Mouse (Mus musculus): Measurements from ENCODE around the gene Bicd1. TPM values are rescaled to one million over a fixed set of nuclear protein-coding genes. Genes with fewer than 3 reads are reported as not detected.
"Not testable (repeated sequence)": the region's sequence is repeated elsewhere in the genome, so short reads cannot be mapped to it uniquely, and the experiment has no call there.

The Bicd1 gene
- polyA plus RNA-seq, 1 experiment, result 1.0 TPM

DNA sequence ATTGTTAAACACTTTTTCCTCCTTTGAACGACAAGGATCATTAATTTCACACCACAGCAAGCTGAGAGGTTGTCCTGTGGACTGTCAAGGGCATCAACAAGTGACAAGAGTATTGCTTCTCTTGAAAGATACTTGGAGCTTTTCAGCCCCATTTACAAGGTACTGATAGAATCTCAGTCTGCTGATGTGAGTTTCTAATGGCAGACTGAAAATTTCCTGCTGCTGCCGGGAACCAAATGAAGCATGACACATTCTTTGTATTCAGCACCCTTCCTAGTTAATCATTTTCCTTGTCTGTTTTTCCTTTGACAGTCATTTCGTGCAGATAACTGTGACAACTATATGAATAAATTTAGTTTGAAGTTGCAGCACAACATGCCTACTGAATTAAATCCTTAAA lies 22.3 kb upstream of the Bicd1 start:
- Histone ChIP-seq H3K79me2 (ENCODE audit: control insufficient read depth, insufficient read depth) (no peaks in the 10 kb centered on the region), H3K4me3 (no peak overlapping the region), H3K4me2 (ENCODE audit: low read depth) (no peak overlapping the region), H3K27me3 (ENCODE audit: control insufficient read depth, insufficient read depth, insufficient read length) (no peaks in the 10 kb centered on the region), H3ac (ENCODE audit: control insufficient read depth, insufficient read length) (no peak overlapping the region), H3K36me3 (ENCODE audit: control insufficient read depth, insufficient read depth) (no peaks in the 10 kb centered on the region)
- TF ChIP-seq REST (IDR thresholded peaks at IDR 0.05; ENCODE audit: insufficient read depth, insufficient read length) (no peak), MAX (IDR thresholded peaks at IDR 0.05; ENCODE audit: low read depth) (no peak), E2F4 (IDR thresholded peaks at IDR 0.05; ENCODE audit: insufficient read depth) (no peak), CEBPB (IDR thresholded peaks at IDR 0.05; ENCODE audit: insufficient read depth, poor library complexity, severe bottlenecking) (no peak), USF1 (IDR thresholded peaks at IDR 0.05; ENCODE audit: low read depth) (no peak), POLR2AphosphoS2 (IDR thresholded peaks at IDR 0.05; ENCODE audit: insufficient read length, low read depth) (no peak), TCF3 (IDR thresholded peaks at IDR 0.05; ENCODE audit: insufficient read length, low read depth) (no peak), MYOD1 (IDR thresholded peaks at IDR 0.05; ENCODE audit: control insufficient read depth in 1 of 3, insufficient read length in 2 of 3, low read depth in 2 of 3) (no peak), SRF (IDR thresholded peaks at IDR 0.05; ENCODE audit: control insufficient read depth, insufficient read length, low read depth) (no peak), MYOG (IDR thresholded peaks at IDR 0.05; ENCODE audit: control insufficient read depth in 1 of 3, insufficient read depth in 1 of 3, insufficient read length in 2 of 3, low read depth in 2 of 3) (no peak), POLR2A (IDR thresholded peaks at IDR 0.05; ENCODE audit: insufficient read length, low read depth) (no peak), TCF12 (IDR thresholded peaks at IDR 0.05; ENCODE audit: insufficient read depth, poor library complexity, severe bottlenecking) (no peak)

DNA sequence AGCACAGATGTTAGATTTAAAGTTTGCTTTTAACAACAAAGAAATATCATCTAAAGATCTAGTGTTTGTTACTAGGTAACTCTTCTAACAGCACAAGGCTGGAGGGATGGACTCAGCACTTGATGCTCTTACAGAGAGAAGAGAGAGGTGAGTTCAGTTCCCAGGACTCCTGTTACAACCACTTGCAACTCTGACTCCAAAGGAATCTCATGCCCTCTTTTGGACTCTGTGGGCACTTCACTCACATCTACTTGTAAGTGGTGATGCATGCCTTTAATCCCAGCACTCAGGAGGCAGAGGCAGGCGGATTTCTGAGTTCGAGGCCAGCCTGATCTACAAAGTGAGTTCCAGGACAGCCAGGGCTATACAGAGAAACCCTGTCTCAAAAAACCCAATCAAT lies 19.1 kb upstream of the Bicd1 start:
- not testable (repeated sequence) for H3K27me3 ChIP-seq (ENCODE audit: control insufficient read depth, insufficient read depth, insufficient read length); H3K36me3 ChIP-seq (ENCODE audit: control insufficient read depth, insufficient read depth); H3K79me2 ChIP-seq (ENCODE audit: control insufficient read depth, insufficient read depth); H3ac ChIP-seq (ENCODE audit: control insufficient read depth, insufficient read length); H3K4me3 ChIP-seq; H3K4me2 ChIP-seq (ENCODE audit: low read depth)

DNA sequence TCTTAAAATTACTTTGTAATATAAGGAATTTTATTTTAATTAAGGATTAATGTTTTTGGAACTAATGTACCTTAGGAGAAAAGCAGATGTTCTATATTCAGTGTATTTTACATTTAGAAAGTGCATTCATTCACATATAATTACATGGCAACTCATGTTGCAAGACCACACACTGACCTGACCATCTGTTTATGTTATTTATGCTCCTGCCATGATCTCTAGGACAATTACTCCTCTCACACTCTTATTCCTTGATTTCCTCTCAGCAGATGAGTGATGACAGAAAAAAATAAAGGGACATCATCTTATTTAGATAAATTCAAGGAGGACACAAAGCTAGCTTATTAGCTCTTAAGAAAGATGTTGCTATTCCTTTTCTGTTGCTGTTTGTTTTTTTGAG lies 9.3 kb upstream of the Bicd1 start:
- no peak overlapping the region for H3K4me2 ChIP-seq (ENCODE audit: low read depth)
- TF ChIP-seq TCF12 (IDR thresholded peaks at IDR 0.05; ENCODE audit: insufficient read depth, poor library complexity, severe bottlenecking) (no peak), USF1 (IDR thresholded peaks at IDR 0.05; ENCODE audit: low read depth) (no peak), REST (IDR thresholded peaks at IDR 0.05; ENCODE audit: insufficient read depth, insufficient read length) (no peak), POLR2AphosphoS2 (IDR thresholded peaks at IDR 0.05; ENCODE audit: insufficient read length, low read depth) (no peak), MYOD1 (IDR thresholded peaks at IDR 0.05; ENCODE audit: control insufficient read depth in 1 of 3, insufficient read length in 2 of 3, low read depth in 2 of 3) (no peak), MYOG (IDR thresholded peaks at IDR 0.05; ENCODE audit: control insufficient read depth in 1 of 3, insufficient read depth in 1 of 3, insufficient read length in 2 of 3, low read depth in 2 of 3) (no peak), E2F4 (IDR thresholded peaks at IDR 0.05; ENCODE audit: insufficient read depth) (no peak), CEBPB (IDR thresholded peaks at IDR 0.05; ENCODE audit: insufficient read depth, poor library complexity, severe bottlenecking) (no peak), MAX (IDR thresholded peaks at IDR 0.05; ENCODE audit: low read depth) (no peak), SRF (IDR thresholded peaks at IDR 0.05; ENCODE audit: control insufficient read depth, insufficient read length, low read depth) (no peak), TCF3 (IDR thresholded peaks at IDR 0.05; ENCODE audit: insufficient read length, low read depth) (no peak), POLR2A (IDR thresholded peaks at IDR 0.05; ENCODE audit: insufficient read length, low read depth) (no peak)
- H3K36me3 ChIP-seq (ENCODE audit: control insufficient read depth, insufficient read depth), result no peaks in the 10 kb centered on the region
- no peak overlapping the region for H3K4me3 ChIP-seq
- no peaks in the 10 kb centered on the region for H3K79me2 ChIP-seq (ENCODE audit: control insufficient read depth, insufficient read depth)
- no peak overlapping the region for H3ac ChIP-seq (ENCODE audit: control insufficient read depth, insufficient read length)
- no peaks in the 10 kb centered on the region for H3K27me3 ChIP-seq (ENCODE audit: control insufficient read depth, insufficient read depth, insufficient read length)

DNA sequence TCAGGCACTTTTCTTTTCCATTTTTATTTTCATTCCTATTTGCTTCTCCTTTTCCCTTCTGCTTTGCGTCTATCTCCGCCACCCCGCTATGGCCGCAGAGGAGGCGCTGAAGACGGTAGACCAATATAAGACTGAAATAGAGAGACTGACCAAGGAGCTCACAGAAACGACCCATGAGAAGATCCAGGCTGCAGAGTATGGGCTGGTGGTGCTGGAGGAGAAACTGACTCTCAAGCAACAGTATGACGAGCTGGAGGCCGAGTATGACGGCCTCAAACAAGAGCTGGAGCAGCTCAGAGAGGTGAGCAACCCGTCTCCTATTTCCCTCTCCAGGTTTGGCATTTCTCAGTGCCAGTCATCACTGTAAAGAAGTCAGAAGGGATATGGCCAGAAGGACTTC lies 655 bp downstream of the Bicd1 start:
- H3ac ChIP-seq (ENCODE audit: control insufficient read depth, insufficient read length), result no peak overlapping the region
- peaks cover 13% of the 10 kb centered on the region for H3K79me2 ChIP-seq (ENCODE audit: control insufficient read depth, insufficient read depth)
- TF ChIP-seq REST (IDR thresholded peaks at IDR 0.05; ENCODE audit: insufficient read depth, insufficient read length) (no peak), MYOD1 (IDR thresholded peaks at IDR 0.05; ENCODE audit: control insufficient read depth in 1 of 3, insufficient read length in 2 of 3, low read depth in 2 of 3) (no peak), SRF (IDR thresholded peaks at IDR 0.05; ENCODE audit: control insufficient read depth, insufficient read length, low read depth) (no peak), CEBPB (IDR thresholded peaks at IDR 0.05; ENCODE audit: insufficient read depth, poor library complexity, severe bottlenecking) (no peak), MYOG (IDR thresholded peaks at IDR 0.05; ENCODE audit: control insufficient read depth in 1 of 3, insufficient read depth in 1 of 3, insufficient read length in 2 of 3, low read depth in 2 of 3) (no peak), POLR2A (IDR thresholded peaks at IDR 0.05; ENCODE audit: insufficient read length, low read depth) (no peak), TCF3 (IDR thresholded peaks at IDR 0.05; ENCODE audit: insufficient read length, low read depth) (no peak), POLR2AphosphoS2 (IDR thresholded peaks at IDR 0.05; ENCODE audit: insufficient read length, low read depth) (no peak), MAX (IDR thresholded peaks at IDR 0.05; ENCODE audit: low read depth) (no peak), TCF12 (IDR thresholded peaks at IDR 0.05; ENCODE audit: insufficient read depth, poor library complexity, severe bottlenecking) (no peak), USF1 (IDR thresholded peaks at IDR 0.05; ENCODE audit: low read depth) (no peak), E2F4 (IDR thresholded peaks at IDR 0.05; ENCODE audit: insufficient read depth) (no peak)
- H3K36me3 ChIP-seq (ENCODE audit: control insufficient read depth, insufficient read depth), result no peaks in the 10 kb centered on the region
- H3K27me3 ChIP-seq (ENCODE audit: control insufficient read depth, insufficient read depth, insufficient read length), result no peaks in the 10 kb centered on the region
- H3K4me2 ChIP-seq (ENCODE audit: low read depth), result peak overlapping the region; percentile 80
- H3K4me3 ChIP-seq, result peak overlapping the region; percentile 36

DNA sequence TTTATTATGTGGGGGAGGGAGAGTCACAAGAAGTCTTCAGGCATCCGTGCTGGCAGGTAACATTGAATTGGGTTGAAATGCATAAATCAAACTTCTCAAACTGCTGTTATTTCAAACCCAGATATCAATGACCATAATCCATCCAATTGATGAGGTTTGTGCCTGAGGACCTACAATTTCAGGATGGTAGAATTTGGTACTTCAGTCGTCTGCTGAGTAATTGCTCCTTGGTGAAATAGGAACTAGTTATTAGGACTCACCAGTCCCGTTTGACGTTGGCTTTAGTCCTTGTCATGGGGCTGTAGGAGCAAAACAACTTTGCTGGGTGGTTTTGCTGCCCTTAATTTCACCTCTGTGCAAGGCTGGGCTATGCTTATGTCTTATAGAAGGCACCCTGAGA lies 1.2 kb downstream of the Bicd1 start:
- peaks cover 16% of the 10 kb centered on the region for H3K79me2 ChIP-seq (ENCODE audit: control insufficient read depth, insufficient read depth)
- peak overlapping the region; percentile 36 for H3K4me3 ChIP-seq
- H3ac ChIP-seq (ENCODE audit: control insufficient read depth, insufficient read length), result no peak overlapping the region
- H3K27me3 ChIP-seq (ENCODE audit: control insufficient read depth, insufficient read depth, insufficient read length), result no peaks in the 10 kb centered on the region
- H3K36me3 ChIP-seq (ENCODE audit: control insufficient read depth, insufficient read depth), result no peaks in the 10 kb centered on the region
- TF ChIP-seq USF1 (IDR thresholded peaks at IDR 0.05; ENCODE audit: low read depth) (no peak), TCF3 (IDR thresholded peaks at IDR 0.05; ENCODE audit: insufficient read length, low read depth) (no peak), MYOD1 (IDR thresholded peaks at IDR 0.05; ENCODE audit: control insufficient read depth in 1 of 3, insufficient read length in 2 of 3, low read depth in 2 of 3) (no peak), MYOG (IDR thresholded peaks at IDR 0.05; ENCODE audit: control insufficient read depth in 1 of 3, insufficient read depth in 1 of 3, insufficient read length in 2 of 3, low read depth in 2 of 3) (no peak), CEBPB (IDR thresholded peaks at IDR 0.05; ENCODE audit: insufficient read depth, poor library complexity, severe bottlenecking) (no peak), POLR2A (IDR thresholded peaks at IDR 0.05; ENCODE audit: insufficient read length, low read depth) (no peak), POLR2AphosphoS2 (IDR thresholded peaks at IDR 0.05; ENCODE audit: insufficient read length, low read depth) (no peak), SRF (IDR thresholded peaks at IDR 0.05; ENCODE audit: control insufficient read depth, insufficient read length, low read depth) (no peak), E2F4 (IDR thresholded peaks at IDR 0.05; ENCODE audit: insufficient read depth) (no peak), TCF12 (IDR thresholded peaks at IDR 0.05; ENCODE audit: insufficient read depth, poor library complexity, severe bottlenecking) (no peak), MAX (IDR thresholded peaks at IDR 0.05; ENCODE audit: low read depth) (no peak), REST (IDR thresholded peaks at IDR 0.05; ENCODE audit: insufficient read depth, insufficient read length) (no peak)
- peak overlapping the region; percentile 80 for H3K4me2 ChIP-seq (ENCODE audit: low read depth)
